Mouse (Mus musculus): ENCODE measurements around the gene Sbk1. TPM values are rescaled to one million over a fixed set of nuclear protein-coding genes. Genes with fewer than 3 reads are reported as not detected.

Sbk1 gene
- total RNA-seq (2012; rRNA removed) (4.5 and 4.7 TPM in 2 replicates), total RNA-seq (2014; rRNA removed) (1.6 and 2.1 TPM in 2 replicates), polyA plus RNA-seq (2012; ENCODE audit: insufficient read length, low read depth) (3.4 and 4.2 TPM in 2 replicates)

DNA sequence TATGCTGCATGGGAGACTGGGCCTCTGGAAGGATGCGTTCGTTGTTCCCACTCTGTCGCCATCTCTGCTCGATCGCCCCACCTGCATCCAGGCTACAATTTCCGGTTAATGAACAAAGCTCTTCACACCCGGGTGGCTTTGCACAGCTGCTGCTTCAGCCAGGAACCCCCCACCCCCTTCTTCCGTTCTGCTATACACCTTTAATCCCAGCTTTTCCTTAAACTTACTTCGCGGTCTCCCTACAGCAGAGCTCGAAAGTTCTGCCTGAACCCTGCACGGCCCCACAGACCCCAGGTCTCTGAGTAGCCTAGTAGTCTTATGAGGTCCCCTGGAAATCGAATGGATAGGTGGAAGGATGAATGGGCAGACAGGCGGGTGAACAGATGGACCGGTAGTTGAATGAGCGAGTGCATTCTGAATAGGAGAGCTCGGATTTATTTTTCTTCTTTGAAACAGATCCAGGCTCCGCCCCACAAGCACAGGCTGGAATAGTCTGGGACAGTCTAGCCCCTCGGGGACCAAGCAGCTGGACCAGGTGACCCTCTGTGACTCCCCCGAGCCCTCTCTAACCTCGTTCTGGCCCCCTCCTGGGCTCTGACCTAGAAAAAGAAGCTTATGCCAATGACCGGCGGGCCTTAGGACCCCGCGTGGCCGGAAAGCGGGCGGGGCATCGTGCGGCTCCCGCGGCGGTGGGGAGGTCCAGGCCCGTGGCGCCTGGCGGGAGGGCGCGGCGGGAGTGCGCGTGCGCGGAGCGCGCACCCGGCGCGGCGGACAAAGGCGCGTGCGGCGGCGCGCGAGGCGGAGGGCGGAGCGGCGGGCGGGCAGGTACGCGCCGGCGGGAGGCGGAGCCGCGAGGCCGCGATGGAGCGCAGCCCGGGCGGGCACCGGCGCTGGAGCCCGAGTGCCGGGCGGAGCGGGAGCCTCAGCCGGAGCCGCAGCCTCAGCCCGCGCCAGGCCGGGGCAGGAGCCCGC, at the start of gene Sbk1:
TSS of gene Sbk1 (plus strand) at position 908 of the 972 bp plus-strand sequence.
- dilution Hi-C loops (cut with MboI; ENCODE audit: extremely low pct_ligation_motif_present, extremely low pct_unique_long_range_greater_than_20kb, low sequenced_read_pairs): no loop called here
- Histone ChIP-seq H3K9ac (ENCODE audit: insufficient read depth, low read depth) (peak within 1 kb of the TSS; percentile 77), H3K79me2 (replicated peaks; ENCODE audit: control insufficient read depth, extremely low read depth, insufficient read depth, poor library complexity, severe bottlenecking) (no peaks in the 10 kb centered on the region), H3K36me3 (replicated peaks in 1 of 2; ENCODE audit: control insufficient read depth in 1 of 2, insufficient read depth in 1 of 2, low read length in 1 of 2) (peaks cover 0 to 6% of the 10 kb centered on the region in 2 experiments), H3K27ac (ENCODE audit: insufficient read depth, low read depth) (no peak within 1 kb of the TSS), H3K4me2 (ENCODE audit: insufficient read depth, low read depth, poor library complexity, severe bottlenecking) (peak within 1 kb of the TSS; percentile 94), H3K4me1 (ENCODE audit: control insufficient read depth in 1 of 2, insufficient read depth in 2 of 2) (peaks cover 17 to 51% of the 10 kb centered on the region in 2 experiments), H3K9me3 (replicated peaks; ENCODE audit: low read length) (no peaks in the 10 kb centered on the region), H3K4me3 (replicated peaks in 1 of 3; ENCODE audit: low read depth in 2 of 3, low read length in 2 of 3, poor library complexity in 1 of 3) (peak within 1 kb of the TSS; percentile 54 to 69 (median 65)), H3K27me3 (replicated peaks) (peaks cover 46% of the 10 kb centered on the region)
- TF ChIP-seq MXI1 (IDR thresholded peaks at IDR 0.05; ENCODE audit: low read depth, low read length): no peak
- TF ChIP-seq ELF1 (IDR thresholded peaks at IDR 0.05; ENCODE audit: low read depth, low read length): peak; percentile 10; the same call in 1 of the 2 replicates
- TF ChIP-seq NRF1 (IDR thresholded peaks at IDR 0.05; ENCODE audit: low read depth, low read length): peak; percentile 88
- TF ChIP-seq ETS1 (conservative IDR thresholded peaks at IDR 0.05; ENCODE audit: low read depth, low read length): no peak; the same call in 1 of the 2 replicates
- peak; percentile 40; the same call in 1 of the 2 replicates for TF ChIP-seq CHD2 (IDR thresholded peaks at IDR 0.05; ENCODE audit: low read length)
- TF ChIP-seq USF1 (IDR thresholded peaks at IDR 0.05; ENCODE audit: low read depth, low read length): no peak
- TF ChIP-seq HCFC1 (IDR thresholded peaks at IDR 0.05; ENCODE audit: low read depth, low read length): peak; percentile 48; the same call in 1 of the 2 replicates
- TF ChIP-seq IRF4 (IDR thresholded peaks at IDR 0.05; ENCODE audit: low read depth, low read length): no peak
- peak; percentile 37; the same call in 1 of the 2 replicates for TF ChIP-seq BHLHE40 (IDR thresholded peaks at IDR 0.05; ENCODE audit: low read depth, low read length)
- peak; percentile 37; the same call in 1 of the 2 replicates for TF ChIP-seq EP300 (IDR thresholded peaks at IDR 0.05; ENCODE audit: low read length)
- TF ChIP-seq POLR2AphosphoS2 (IDR thresholded peaks at IDR 0.05; ENCODE audit: low read depth, low read length): no peak
- peak; percentile 95 for TF ChIP-seq MAZ (IDR thresholded peaks at IDR 0.05; ENCODE audit: low read depth, low read length)
- TF ChIP-seq POLR2A (IDR thresholded peaks at IDR 0.05; ENCODE audit: low read depth, low read length): peak; percentile 43; the same call in 1 of the 2 replicates
- TF ChIP-seq JUND (conservative IDR thresholded peaks at IDR 0.05; ENCODE audit: low read depth, low read length): no peak
- no peak; the same call in 1 of the 2 replicates for TF ChIP-seq NELFE (IDR thresholded peaks at IDR 0.05; ENCODE audit: low read depth, low read length)
- TF ChIP-seq TCF12 (IDR thresholded peaks at IDR 0.05; ENCODE audit: low read depth, low read length): peak; percentile 47; the same call in 1 of the 2 replicates
- no peak for TF ChIP-seq SMC3 (IDR thresholded peaks at IDR 0.05; ENCODE audit: low read depth, low read length)
- TF ChIP-seq USF2 (conservative IDR thresholded peaks at IDR 0.05; ENCODE audit: low read depth, low read length): no peak
- no peak for TF ChIP-seq MAX (IDR thresholded peaks at IDR 0.05; ENCODE audit: low read length)
- no peak for TF ChIP-seq UBTF (IDR thresholded peaks at IDR 0.05; ENCODE audit: low read depth, low read length)
- TF ChIP-seq MEF2A (IDR thresholded peaks at IDR 0.05; ENCODE audit: borderline replicate concordance, low read depth, low read length): peak; percentile 52; the same call in 1 of the 2 replicates
- peak; percentile 68 for DNase-seq (ENCODE audit: extremely low read depth)
- in situ Hi-C loops (cut with MboI; ENCODE audit: low pct_ligation_motif_present, low pct_unique_long_range_greater_than_20kb, low sequenced_read_pairs): loop anchor here (25.0 kb wide), 1 partner anchor 90 kb away; the partner anchor contains the start of gene Lat

Measured in CH12.LX (cell line).